Mouse (Mus musculus): Measurements from ENCODE around the gene Spag17.

DNA sequence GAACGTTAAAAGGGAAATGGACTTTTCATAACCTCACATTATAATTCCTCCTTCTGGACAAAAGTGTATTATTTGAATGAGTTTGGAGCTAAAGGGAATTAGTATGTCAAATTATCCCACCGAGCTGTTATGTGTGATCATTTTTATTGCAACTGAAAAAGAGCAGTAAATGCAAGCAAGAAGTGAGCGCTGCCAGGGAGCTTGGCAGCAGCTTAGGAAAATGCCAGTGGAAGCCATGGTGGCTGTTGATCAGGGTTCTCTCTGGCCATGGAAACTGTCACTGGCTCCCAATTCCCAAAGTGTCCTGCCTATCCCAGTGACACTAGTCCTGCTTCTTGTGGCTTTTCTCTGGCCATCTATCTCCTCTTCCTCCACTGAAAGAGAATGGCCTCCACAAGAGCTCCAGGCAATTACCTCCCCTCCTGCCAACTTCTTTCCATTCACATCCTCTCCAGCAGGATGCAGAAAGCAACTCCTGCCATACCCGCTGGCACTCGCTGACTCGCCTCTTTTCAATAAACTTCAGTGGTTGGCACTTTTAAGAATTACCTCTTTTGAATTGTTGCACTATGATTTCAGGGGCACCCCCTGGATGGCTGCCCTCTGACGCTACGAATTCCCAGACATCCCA lies 28.7 kb downstream of the Spag17 start:
- TF ChIP-seq CTCF (IDR thresholded peaks at IDR 0.05; ENCODE audit: borderline replicate concordance, extremely low read depth, insufficient read depth, insufficient read length) (no peak), POLR2A (IDR thresholded peaks at IDR 0.05; ENCODE audit: borderline replicate concordance, extremely low read depth, insufficient read depth, insufficient read length, poor library complexity, severe bottlenecking) (no peak)

All from brain, embryonic 14.5 days (tissue).